Mouse (Mus musculus) thymus, postnatal 25 days (tissue): ENCODE results near the gene Gm6460.
"Not testable (repeated sequence)": the region's sequence is repeated elsewhere in the genome, so short reads cannot be mapped to it uniquely, and the experiment has no call there.

Experiments used
- DNase-seq: peaks from one replicate; pipeline ENCODE4 v3.0.0; 2022

Gm6460 gene

GRCm38 (mm10) chr5:11594613-11595012, at the start of gene Gm6460:
Gene Gm6460, plus strand, starts transcription at chr5:11594913.
- not testable (repeated sequence) for DNase-seq
